Mouse (Mus musculus): ENCODE measurements around the gene Zfp827. TPM values are rescaled to one million over a fixed set of nuclear protein-coding genes. Genes with fewer than 3 reads are reported as not detected.

The Zfp827 gene
- total RNA-seq, 2 experiments from 2014 or later: 27.6 to 28.2 TPM

DNA sequence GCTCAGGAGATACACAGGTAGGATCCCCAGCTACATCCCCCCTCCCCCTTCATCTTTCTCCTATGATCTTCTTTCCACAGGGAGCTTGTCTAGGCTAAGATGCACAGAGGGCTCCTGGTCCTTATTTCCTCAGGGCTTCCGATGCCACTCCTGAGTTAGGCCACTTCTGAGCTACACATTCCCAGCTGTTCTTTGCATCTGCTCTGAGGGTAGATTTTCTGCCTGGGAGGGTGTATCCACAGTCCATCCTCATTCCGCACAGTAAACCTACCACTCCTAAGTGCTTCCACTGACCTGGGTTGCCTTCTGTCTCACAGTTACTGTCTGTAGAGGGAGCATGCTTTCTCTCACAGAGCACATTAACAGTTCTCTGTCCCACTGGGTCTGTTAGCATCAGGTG is 37.7 kb downstream of the Zfp827 start:
- no peak for DNase-seq

DNA sequence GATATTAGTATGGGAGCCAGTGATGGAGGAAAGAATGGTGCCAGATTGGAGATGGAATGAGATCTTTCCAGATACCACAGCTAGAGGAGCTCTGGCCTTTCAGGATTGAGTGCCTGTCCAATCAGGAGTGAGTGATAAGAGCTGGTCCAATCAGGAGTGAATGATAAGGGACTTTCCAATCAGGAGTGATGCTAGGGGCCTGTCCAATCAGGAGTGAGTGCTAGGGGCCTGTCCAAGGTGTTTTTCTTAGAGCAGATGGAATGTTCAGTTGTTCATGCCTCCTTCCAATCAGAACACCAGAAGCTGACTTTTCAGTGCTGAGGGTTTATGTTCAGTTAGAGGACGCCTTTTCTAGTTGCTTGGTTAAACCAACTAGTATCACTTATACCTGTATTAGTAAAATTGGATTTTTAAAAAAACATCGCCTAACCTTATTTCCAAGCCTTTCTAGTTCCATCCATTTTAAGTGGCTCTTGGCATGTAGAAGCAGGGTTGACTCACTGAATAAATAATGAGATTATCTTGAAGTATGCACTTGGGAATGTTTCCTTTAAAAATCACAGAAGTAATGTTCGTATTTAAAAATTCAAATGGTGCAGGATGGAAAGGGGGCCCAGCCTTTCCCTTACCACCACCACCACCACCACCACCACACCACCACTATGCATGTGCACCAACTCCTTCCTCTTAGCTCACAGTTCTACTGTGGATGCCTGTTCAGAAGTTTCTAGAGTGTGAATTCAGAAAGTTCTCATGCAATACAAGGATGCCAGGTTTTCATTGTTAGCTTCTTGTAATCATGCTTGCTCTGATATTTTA is 39.8 kb downstream of the Zfp827 start:
- no peak for DNase-seq

DNA sequence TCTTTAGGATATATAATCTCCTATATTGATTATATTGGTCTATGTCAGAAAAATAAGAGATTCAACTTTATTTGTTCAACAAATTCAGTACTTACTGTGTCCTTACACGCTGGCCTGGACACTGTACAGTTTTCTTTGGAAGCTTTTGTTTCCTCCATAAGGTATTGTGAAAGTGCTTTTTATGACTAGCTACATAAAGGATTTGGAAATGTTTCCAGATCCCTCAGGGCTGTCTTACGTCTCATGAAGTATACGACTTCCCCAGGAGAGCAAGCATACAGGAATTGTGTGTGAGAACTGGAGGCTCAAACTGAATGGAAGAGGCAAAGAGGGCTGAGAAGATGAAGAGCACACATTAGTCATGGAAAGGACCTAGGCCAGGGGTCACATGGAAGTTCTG is 45.1 kb downstream of the Zfp827 start:
- no peak for DNase-seq

DNA sequence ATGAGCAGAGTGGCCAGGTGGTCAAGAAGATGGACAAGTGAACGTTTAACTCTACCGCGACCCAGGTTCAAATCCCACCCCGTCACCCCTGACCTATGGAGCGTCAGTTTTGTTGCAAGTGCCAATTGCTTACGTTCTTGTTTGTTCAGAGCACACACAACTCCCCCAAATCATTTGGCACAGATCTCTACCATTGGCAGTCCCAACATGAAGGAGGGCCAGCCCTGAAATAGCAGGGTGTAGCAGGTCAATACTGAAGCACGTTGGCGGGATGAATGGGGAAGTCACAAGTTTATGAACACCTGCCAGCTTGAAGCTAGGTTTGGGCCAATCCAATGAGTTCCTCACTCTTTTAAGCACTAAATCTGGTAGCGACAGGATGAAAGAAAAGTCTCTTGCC is 46.7 kb downstream of the Zfp827 start:
- peak; percentile 21 for DNase-seq

DNA sequence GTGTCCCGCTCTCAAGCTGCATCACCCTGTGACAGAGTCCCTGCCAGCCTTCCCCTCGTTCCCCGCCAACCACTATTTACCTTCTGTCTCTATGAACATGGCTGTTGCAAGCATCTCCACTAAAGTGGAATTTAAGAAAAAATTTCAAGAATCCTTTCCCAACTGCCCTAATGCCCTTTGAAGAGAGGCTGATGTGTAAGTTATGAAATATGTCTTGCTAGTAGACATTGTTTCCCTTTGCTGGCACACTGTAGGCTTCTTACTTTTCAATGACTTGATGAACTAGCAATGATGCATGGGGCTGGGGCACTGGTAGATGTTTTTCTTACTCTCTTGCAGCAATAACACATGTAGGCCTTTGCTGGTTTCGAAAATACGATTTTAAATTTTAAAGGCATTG is 49.0 kb downstream of the Zfp827 start:
- DNase-seq: no peak

DNA sequence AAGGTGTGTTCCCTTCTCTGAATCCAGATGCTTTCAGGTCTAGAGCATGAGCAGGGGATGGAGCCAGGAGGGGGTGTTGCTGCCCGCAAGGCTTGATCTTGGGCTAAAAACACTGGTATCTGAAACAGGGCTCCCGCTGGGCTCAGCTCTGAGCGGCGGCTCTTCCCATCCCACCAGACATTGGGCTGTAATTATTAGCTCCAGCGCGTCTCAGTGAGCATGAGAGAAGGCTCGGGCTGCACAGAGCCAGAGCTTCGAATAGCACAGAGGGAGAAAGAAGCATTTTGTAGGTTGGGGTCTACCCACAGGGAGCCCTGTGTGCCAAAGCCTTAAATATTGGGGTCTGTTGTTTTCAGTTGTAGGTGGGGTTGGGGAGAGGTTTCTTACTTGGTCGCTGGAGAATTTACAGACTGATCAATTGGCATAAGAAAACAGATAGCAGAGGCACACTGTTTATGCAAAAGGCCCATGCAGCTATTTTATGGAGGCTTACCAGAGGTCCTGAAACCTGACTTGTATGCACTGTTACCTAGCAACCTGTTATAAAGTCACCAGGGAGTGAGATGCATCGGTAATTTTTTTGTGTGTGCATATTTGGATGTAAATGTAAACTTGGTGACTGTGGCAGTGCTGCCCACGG is 50.4 kb downstream of the Zfp827 start:
- no peak for DNase-seq

DNA sequence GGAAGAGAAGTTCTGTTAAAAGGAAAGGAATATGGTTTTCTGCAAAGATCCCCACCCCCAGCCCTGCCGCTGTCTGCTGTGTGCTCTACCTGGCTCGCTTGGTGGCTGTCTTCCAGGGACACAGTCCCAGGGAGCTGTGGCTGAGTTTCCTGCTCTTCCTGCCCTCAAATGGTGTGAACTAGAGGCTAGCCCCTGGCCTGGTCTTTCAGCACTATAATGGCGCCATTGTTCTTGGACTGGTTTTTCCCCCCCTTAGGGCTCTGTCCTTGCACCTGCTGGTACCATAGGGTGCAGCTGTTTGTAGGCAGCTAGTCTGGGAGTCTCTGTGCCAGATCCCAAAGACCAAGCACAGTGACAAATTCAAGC is 50.9 kb downstream of the Zfp827 start:
- no peak for DNase-seq

DNA sequence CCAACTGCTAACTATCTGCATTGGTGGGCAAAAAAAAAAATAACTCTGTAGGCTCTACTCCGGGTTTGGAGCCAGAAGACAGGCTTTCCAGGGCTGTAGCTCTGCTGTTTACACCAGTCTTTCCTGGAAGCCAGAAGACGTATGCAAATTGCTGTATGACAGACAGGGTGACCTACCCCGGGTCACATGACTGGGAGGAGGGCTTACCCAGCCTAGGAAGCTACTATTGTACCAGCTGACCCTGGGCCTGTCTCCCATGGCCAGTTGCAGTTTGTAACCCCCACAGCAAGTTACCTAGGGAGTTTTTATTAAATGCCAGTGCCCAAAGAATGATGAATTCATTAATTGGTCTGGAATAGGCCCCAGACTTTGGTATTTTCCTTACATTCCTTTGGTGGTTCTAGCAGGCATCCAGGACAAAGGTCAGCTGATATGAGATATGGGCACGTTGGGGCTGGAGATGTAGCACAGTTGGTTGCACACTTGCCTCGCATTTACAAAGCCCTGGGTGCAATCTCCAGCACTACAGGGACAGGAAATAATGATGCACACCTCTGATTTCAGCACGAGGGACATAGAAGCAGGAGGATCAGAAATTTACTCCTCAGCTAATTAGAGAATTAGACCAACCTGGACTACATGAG is 52.0 kb downstream of the Zfp827 start:
- DNase-seq: no peak

DNA sequence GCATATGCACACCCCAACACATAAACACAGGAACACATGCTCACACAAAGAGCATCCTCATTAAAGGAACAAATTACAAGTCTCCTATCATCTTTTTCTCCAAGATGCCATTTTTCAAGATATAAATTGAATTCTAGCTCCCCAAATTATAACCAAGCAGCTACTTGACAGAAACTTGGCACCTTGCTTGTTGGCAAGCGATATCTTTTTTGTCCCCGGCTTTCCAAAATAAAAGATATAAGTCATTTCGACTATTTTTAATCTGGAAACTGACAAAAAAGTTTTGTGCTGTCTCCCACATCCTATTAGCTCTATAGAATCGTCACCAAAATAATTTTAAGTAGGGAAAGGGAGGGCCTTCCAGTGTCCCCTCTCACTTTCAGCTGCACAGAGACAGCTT is 53.1 kb downstream of the Zfp827 start:
- DNase-seq: no peak

DNA sequence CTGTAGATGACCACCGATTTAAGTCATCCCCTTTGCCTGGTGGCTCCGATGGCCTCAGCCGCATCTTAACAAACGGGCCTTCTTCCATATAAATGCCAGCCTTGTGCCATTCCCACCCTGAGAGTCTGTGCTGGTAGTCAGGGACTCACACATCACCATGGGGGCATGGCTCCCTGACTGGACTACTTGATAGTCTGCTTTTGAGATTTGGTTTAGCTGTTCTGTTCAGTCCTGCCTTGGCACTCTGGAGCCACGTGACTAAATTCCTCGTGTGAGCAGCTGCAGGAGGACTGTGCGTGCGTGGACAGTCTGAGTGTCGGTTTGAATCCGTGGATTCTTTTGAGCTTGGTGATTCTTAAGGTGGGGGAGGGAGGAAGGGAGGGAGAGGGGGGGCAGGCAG is 53.7 kb downstream of the Zfp827 start:
- no peak for DNase-seq

DNA sequence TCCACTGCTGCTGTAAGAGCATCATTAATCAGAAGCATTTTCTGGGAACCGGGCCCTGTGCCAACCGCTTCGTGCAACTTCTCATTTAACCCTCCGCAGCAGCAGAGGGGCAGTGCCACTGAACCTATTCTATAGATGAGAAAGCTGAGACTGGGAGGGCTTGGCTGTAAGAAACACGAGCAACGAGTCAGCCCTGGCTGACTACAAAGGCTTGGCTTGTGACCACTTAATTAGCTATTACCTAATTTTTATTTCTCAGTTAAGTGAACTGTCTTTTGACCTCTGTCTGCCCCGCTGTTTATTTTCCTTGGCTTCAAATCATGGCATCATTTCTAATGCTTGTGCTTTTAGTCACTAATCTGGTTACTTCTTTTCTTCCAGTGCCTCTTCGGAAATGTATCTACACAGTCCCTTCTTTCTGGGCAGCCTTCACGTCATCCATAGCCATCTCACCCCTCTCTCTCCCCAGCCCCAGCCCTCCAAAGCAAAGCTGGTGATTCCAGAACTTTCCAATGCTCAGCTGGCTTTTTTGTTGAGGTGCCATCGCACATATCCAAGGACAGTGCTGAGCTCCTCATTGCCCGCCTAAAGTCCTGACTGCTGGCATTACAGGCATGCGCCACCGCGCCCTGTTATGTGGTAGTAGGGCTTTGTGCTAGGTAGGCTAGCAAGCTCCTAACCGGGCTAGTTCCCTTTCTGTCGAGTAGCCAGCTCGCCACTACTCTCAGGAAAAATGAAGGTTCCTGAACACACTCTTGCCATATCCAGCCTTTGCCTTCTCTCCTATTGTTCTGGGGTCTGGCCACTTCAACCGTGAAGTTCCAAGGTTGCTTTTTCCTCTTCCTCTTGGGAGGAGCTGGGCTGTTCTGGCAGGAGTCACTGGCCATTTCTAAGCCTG is 55.5 kb downstream of the Zfp827 start:
- DNase-seq: peak; percentile 75

DNA sequence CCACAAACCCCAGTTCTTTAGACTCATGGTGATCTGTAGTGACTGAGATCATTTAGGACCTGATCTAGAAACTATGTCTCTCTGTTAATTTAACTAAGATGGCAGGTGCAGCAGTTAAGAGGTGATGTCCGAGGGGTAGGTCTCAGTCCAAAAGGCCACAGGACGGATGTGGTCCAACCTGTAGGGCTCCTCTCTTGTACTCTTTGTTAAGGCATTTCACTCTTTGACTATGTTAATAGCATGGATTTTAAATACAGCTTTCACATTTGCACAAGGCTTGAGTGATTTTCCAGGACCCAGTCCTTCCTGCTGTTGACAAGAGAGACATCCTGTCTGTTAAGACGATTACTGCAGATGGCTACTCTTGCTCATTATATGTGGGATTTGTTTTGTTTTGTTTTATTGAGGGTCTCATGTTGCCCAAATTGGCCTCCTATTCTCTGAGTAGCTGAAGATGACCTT is 56.2 kb downstream of the Zfp827 start:
- no peak for DNase-seq

DNA sequence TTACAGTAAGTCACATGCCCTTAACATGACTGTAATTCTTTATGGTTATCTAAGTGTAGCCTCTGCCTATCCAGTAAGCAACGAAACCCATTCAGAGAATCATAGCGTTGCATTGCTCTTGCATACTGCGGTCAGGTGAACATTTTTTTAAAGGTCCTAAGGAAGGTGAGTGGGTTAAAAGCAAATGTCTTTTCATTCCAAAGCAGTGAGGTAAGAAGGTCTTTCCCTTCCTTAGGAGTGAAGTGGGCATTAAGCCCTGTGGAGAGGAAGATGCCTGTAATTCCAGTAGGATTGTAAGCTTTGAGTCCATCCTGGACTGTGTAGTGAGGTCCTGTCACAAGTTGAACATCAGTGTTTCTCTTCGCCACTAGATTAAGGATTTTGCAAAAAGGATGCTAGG is 66.2 kb downstream of the Zfp827 start:
- no peak for DNase-seq

DNA sequence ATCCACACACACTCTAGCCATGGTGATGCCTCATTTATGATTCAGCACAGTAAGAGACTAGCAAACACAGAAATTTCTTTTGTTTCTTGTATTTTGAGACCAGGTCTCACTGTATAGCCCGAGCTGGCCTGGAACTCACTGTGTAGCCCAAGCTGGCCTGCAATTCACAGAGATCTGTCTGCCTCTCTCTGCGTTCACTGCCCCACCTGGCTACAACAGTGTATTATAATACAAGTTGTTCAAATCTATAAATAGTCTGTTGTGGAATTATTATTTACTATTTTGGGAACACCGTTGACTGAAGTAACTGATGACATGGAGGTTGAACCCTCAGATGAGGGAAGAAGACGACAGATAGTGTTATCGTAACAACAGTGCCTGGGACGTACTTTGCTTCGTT is 66.9 kb downstream of the Zfp827 start:
- DNase-seq: no peak

DNA sequence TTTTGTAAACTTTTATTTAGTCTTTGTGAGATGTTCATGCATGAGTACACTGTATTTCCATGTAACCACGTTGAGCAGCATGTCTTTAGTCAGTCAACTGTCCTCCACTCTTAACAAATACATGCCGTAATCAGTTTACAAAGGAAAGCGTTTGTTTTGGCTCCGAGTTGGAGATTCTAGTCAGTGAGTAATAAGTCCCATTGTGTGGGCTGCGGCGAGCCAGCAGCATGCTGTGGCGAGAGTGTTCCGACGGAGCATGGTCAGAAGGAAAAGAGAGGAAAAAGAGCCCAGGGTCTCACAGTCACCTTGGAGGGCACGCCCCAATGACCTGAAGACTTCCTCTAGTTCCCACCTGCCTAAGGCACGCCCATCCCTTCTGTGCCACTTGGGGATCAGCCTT is 68.7 kb downstream of the Zfp827 start:
- no peak for DNase-seq

DNA sequence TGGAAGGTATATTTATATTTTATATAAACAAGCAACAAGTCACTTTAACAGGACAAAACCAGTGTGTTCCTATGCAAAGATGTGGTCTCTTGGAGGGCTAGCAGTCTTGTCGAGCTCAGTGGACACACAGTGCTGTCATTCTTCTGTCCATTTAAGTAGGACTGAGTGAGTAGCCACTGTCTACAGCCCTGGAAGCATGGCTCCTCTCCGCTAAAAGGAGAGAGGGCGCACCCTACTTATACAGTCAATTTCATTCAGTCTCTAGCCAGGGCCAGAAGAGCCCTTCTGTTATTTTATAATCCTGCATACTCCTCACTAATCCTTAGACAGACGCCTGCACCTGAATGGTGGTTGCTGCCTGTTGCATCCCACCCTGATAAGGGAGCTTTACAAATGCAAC is 74.5 kb downstream of the Zfp827 start:
- DNase-seq: no peak

DNA sequence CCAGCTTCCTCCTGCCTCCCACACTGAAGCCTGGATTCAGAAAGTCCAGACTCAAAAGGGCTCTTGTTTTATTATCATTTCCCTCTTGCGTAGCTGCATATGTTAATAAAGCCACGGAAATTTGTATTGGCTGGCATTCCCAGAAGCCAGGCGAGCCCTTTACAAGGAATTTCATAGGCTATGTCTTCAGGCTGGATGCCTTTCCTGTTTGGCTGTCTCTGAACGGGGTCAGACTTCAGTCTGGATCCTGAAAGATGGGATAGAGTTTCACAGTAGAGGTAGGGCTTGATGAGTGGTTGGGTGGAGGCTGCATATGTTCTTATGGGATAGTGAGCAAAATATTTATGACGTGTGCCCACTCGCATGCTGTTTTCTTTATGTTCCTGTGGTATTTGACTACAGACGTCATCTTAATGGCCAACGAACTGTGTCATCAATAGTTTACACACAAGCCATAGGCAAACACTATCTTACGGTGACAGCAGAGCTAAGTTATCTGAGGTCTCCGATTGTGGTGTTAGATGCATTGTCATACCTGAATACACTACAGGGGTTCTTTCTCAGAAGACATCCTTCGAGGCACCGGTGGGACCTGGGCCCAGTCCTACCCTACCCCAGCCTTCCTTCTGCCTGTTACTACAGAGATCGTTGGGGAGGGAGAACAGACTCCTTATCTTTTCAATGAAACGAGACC is 75.1 kb downstream of the Zfp827 start:
- DNase-seq: no peak

DNA sequence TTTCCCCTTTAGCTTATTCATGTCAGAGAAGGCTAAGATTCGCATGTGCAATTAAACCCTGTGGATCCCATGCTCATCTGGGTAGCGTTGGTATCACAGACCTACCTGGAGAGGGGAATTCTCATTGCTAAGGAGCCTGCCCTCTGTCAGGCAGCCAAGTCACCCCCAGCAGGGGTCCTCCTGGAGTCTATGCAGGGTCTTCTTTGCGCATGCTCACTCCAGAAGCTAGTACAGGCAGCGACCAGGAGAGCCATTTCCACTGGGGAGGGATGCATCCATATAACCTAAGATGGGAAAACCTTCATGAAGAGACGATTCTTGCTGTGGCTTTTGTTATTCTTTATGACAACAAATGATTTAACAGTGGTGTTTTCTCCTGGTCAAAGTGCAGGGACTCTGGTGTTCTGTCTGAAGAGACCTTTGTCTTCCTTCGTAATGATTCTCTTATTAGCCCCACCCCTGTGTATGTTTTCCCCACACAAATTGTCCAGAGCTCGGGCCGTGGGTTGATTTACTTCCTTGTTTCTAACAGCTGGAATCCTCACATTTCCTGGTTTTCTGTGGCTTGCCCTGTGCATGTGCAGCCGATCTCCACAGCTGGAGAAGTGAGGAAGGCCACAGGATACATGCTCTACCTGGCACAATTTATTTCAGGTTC is 75.8 kb downstream of the Zfp827 start:
- DNase-seq: no peak

DNA sequence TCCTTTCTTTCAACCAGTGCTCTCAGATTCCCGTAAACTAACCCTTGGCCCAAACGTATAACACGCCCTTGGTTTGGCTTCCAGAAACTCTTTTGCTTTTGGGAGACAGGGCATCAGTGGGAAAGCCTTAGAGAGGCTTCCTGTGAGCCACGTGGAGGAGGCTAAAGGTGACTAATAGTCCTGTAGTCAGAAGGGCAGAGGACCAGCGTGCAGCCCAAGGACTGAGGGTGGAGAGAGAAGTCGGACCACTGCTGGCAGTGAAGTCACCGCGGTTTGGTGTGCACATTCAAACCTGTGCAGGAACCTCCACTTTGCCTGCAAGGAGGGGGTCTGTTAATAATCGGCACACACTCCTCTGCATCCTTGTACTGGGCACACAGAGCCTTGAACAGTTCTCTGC is 76.4 kb downstream of the Zfp827 start:
- no peak for DNase-seq

DNA sequence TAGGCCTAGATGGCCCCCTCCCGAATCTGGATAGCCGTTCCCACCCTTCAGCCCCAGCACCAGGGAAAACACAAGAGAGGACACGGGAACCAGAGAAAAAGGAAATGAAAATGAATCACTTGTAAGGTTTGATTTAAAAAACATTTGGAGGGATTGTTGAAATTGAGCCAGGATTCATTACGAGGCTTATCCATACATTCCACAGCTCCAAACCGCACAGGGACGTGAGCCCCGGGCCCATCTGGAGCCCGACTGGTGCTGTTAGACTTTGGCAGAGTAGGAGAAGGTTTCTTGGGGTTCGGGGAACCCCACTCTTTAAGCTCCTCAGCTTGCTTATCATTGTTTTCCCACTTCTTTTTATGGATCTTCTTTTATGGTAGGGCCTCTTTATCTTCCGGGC is 76.9 kb downstream of the Zfp827 start:
- DNase-seq: no peak

DNA sequence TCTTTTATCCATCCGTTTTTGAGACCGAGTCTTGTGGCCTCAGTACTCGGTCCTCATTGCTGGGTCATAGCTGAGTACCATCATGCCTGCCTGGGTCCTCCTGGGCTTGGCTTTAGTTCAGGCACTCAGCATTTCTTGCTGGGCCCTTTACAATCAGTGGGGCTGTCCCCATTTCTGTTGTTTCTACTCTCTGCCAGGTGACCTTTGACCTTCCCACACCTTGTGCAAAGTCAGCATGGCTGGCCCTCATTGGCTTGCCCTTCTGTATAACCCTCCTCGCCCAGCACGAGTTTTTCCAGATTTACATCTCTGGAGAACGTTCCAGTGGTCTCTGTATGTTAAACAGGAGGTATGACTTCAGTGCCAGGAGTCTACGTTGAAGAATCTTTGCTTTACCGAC is 83.2 kb downstream of the Zfp827 start:
- DNase-seq: no peak

DNA sequence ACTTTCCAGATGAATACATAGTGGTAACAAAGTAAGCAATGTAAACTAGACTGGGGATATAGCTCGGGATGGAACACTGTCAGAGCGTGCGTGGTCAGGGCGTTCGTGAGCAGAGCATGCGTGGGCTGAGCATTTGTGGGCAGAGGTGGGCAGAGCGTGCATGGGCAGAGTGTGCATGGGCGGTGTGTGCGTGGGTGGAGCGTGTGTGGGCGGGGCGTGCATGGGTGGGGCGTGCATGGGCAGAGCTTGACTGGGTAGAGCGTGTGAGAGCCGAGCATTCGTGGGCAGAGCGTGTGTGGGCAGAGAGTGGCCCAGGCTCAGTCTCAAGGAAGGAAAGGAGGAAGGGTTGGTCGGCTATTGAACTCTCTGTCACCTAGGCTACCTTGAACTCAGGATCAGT is 84.2 kb downstream of the Zfp827 start:
- no peak for DNase-seq
